Mouse (Mus musculus) E14TG2a.4 (cell line): ENCODE measurements around the gene Cenpf.

Experiments used
- H3K27me3 ChIP-seq: 2 replicates; pipeline ENCODE4 v1.6.1; 2014; ENCODE audit warnings: low read length, control low read depth; ENCODE audit not compliant: insufficient read depth
- H3K36me3 ChIP-seq: 2 replicates; pipeline ENCODE4 v1.6.1; 2014; ENCODE audit warnings: low read length, control low read depth; ENCODE audit not compliant: insufficient read depth
- H3K4me1 ChIP-seq: replicated peaks from 2 replicates; pipeline ENCODE4 v1.6.1; 2014; ENCODE audit warnings: low read depth, low read length, control low read depth
- H3K4me3 ChIP-seq: replicated peaks from 2 replicates; pipeline ENCODE4 v1.5.1; 2014; ENCODE audit warnings: mild to moderate bottlenecking, low read length
- H3K9me3 ChIP-seq: 2 replicates; pipeline ENCODE4 v1.6.1; 2014; ENCODE audit warnings: low read length, control low read depth
- CTCF ChIP-seq: conservative IDR thresholded peaks from 2 replicates; pipeline ENCODE4 v1.5.1; 2014; ENCODE audit warnings: low read length
- NANOG ChIP-seq: IDR thresholded peaks from 2 replicates; pipeline ENCODE4 v1.6.1; 2014; ENCODE audit warnings: borderline replicate concordance, low read length, mixed read lengths
- POU5F1 ChIP-seq: IDR thresholded peaks from 2 replicates; pipeline ENCODE4 v1.6.1; 2014; ENCODE audit warnings: low read length, borderline replicate concordance

Cenpf gene

DNA sequence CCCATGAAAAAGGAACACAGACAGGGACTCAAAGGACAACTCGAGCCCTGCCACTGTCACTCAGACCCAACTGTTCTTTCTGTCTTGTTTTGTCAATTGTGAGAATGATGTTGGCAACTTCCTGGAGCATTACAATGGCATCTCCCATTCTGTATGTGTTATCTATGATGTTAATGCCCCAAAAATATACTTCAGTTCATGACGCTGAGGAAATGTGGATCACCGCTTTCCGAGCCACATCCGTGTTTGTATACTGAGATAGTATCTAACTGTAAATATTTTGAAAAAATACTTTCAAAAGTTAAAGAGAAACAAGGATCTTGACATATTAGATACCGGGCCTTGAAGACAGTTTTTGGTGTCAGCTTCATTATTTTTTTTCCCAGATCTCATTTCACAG lies 1.9 kb downstream of the Cenpf start:
- peaks cover 21% of the 10 kb centered on the region for H3K4me1 ChIP-seq
- H3K27me3 ChIP-seq = no peaks in the 10 kb centered on the region
- H3K4me3 ChIP-seq = no peak overlapping the region
- peaks cover 57% of the 10 kb centered on the region for H3K36me3 ChIP-seq
- TF ChIP-seq POU5F1 (no peak), NANOG (no peak), CTCF (no peak)
- peaks cover 10% of the 10 kb centered on the region for H3K9me3 ChIP-seq

DNA sequence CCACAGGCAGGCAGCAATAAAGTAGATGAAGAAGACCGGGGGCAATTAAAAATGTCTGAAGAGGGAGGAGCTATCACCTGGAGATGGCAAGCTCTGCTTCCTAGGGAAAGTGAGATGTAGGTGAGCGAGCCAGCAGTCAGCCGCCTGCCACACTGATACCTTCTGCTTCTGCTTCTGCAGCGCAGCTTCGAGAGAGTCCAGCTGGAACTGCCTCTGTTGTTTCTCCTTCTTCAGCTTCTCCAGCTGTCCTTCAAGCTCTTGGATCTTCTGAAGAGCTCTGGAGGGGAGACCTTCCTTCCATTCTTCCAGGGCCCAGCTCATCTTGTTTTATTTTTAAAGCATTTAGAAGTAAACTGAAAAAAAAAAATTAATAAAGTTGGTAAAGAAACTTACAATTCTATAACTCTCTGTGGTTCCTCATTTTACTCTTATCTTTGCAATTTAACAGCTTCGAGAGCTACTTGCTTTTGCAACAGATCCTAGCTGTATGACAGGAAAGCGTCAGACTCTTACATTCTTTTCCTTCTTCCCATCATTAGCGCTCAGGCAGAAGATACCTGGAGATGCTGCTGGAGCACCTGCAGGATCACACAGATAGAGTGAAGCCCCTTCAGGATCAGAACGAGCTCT lies 3.0 kb downstream of the Cenpf start:
- Histone ChIP-seq H3K27me3 (no peaks in the 10 kb centered on the region), H3K4me1 (peaks cover 21% of the 10 kb centered on the region), H3K4me3 (no peak overlapping the region), H3K36me3 (peaks cover 68% of the 10 kb centered on the region), H3K9me3 (peaks cover 10% of the 10 kb centered on the region)
- TF ChIP-seq POU5F1 = no peak
- no peak for TF ChIP-seq CTCF
- TF ChIP-seq NANOG = no peak

DNA sequence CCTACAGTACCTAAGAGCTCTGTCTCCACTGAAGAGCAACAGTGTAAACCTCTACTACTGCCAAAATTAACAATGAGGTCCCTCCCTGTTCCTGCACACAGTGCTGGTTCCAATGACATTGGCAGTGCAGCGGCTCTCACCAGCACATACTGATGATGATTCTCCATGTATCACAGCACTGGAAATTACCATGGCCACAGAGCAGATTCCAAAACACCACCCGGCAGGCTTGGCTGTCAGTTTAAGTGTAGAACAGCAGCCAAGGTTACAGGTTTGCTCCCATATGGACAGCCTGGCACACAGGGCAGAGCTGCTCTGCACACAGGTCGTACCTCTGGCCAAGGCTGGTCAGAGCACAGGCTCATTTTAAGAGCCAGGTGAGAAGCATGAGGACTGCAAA lies 8.3 kb downstream of the Cenpf start:
- no peak overlapping the region for H3K4me3 ChIP-seq
- H3K27me3 ChIP-seq = no peaks in the 10 kb centered on the region
- H3K4me1 ChIP-seq = peaks cover 4% of the 10 kb centered on the region; the same call in 1 of the 2 replicates
- no peaks in the 10 kb centered on the region for H3K9me3 ChIP-seq
- H3K36me3 ChIP-seq = peaks cover 97% of the 10 kb centered on the region
- TF ChIP-seq CTCF (no peak), POU5F1 (no peak), NANOG (no peak)

DNA sequence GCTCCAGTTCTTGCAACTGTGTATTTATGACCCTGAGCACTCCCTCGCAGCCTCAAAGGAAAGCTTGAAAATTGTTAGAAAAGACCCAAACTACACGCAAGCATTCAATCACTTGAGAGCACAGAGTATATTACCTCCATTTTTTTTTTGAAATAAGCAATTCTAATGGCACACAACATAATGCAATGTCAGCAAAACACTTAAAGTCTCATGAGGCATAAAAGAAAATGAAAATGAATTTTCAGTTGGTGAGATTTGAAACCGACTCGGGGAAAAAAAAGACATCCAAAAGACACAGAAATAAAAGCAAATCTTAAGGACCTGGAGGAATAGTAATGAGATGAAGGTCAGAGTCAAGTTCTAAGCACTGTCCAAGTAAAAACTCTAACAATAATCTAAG lies 11.9 kb downstream of the Cenpf start:
- H3K4me1 ChIP-seq = peaks cover 4% of the 10 kb centered on the region; the same call in 1 of the 2 replicates
- no peaks in the 10 kb centered on the region for H3K9me3 ChIP-seq
- no peaks in the 10 kb centered on the region for H3K27me3 ChIP-seq
- H3K36me3 ChIP-seq = peaks cover 97% of the 10 kb centered on the region
- H3K4me3 ChIP-seq = no peak overlapping the region
- TF ChIP-seq POU5F1 (no peak), CTCF (no peak), NANOG (no peak)

DNA sequence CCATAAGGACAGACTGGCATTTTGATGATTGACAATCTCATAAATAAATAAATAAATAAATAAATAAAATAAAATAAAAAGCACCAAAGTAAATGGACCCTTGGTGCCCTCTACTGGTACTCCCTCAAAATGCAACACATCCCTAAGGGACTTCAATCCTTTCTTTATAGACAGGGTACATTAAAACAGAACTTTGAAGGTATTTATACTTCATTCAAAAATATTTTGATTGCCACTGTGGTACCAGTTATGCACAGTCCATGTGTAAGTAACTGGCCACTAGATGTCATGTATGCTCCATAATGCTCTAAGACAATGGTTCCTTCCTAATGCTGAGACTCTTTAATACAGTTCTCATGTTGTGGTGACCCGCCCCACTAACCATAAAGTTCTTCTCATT lies 12.5 kb downstream of the Cenpf start:
- peaks cover 97% of the 10 kb centered on the region for H3K36me3 ChIP-seq
- H3K4me1 ChIP-seq = peaks cover 4% of the 10 kb centered on the region; the same call in 1 of the 2 replicates
- no peaks in the 10 kb centered on the region for H3K27me3 ChIP-seq
- TF ChIP-seq NANOG (no peak), POU5F1 (no peak), CTCF (peak; percentile 61)
- H3K4me3 ChIP-seq = no peak overlapping the region
- H3K9me3 ChIP-seq = no peaks in the 10 kb centered on the region

DNA sequence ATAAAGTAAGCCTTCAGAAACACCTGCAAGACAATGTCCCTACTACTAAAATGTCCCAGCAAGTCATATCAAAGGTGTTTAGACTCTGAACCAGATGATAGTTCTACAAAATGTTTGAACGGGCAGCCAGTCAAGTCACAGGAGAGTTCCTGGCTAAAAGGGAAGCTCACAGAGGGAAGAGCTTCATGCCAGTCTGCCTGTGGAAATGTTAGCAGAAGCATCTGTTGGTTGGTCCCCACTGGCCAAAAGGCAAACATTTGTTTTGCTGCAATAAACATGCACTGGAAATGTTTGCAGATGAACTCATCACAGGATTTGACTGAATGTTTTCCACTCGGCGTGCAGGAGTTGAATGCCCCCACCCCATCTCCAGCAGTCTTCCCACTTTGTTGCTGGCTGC lies 21.9 kb downstream of the Cenpf start:
- no peak for TF ChIP-seq CTCF
- no peak for TF ChIP-seq NANOG
- TF ChIP-seq POU5F1 = no peak

DNA sequence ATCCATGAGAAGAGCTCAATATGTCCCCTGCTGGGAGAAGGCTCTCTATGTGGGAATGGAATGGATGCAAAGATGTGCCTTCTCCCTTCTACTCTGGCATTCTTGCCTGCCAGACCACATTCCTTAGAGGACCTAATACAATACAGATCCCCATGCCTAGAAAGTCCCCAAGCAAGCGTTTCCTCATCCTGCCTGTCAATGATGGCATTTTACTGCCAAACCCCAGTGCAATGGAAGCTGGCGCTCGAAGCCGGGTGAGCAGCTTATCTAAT lies 23.1 kb downstream of the Cenpf start:
- H3K27me3 ChIP-seq = no peaks in the 10 kb centered on the region
- peaks cover 91% of the 10 kb centered on the region for H3K36me3 ChIP-seq
- no peak for TF ChIP-seq CTCF
- TF ChIP-seq NANOG = no peak
- TF ChIP-seq POU5F1 = no peak
- H3K9me3 ChIP-seq = no peaks in the 10 kb centered on the region
- H3K4me1 ChIP-seq = peaks cover 22% of the 10 kb centered on the region
- H3K4me3 ChIP-seq = no peak overlapping the region

More for the DNA sequence above, 21.9 kb downstream of the Cenpf start:
- Histone ChIP-seq H3K4me1 (peaks cover 22% of the 10 kb centered on the region), H3K36me3 (peaks cover 95% of the 10 kb centered on the region), H3K27me3 (no peaks in the 10 kb centered on the region), H3K4me3 (no peak overlapping the region), H3K9me3 (no peaks in the 10 kb centered on the region)

DNA sequence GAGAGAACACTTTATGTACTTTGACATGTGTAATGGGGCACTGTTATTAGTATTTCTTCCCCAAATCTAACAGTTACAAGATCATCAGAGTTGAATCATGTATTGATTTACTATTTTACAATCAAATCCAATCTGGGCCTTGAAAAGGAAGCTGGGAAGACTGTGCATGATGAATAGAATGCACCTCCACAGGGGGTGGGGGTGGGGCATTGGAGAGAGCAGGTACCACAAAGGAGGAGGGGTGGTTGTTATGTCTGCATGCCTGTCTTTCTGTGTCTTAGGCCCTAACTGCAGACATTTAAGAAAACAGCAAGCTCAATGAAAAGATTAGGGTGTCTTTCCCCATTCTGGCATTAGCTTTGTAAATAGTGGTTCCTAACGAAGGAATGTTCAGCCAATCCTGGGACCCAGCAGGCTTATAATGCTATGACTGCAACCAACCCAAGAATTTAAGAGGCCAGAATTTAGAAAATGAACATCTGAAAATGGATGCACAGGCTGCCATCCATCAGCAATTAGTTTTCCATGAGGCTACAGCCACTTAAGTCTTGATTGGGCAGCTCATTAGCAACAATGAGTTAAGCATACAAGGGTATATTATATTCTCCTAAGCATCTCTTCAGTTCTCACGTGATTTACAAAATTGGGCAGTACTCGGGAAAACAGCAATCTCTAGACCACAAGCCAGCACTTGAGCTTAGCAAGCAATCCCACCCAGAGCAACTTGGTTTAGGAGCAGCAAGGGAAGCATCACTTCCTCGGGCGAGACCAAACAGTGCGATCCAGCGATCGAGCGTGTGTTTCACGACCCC lies 23.6 kb downstream of the Cenpf start:
- no peaks in the 10 kb centered on the region for H3K27me3 ChIP-seq
- no peak overlapping the region for H3K4me3 ChIP-seq
- peaks cover 22% of the 10 kb centered on the region for H3K4me1 ChIP-seq
- H3K36me3 ChIP-seq = peaks cover 91% of the 10 kb centered on the region
- TF ChIP-seq POU5F1 (no peak), CTCF (no peak), NANOG (no peak)
- no peaks in the 10 kb centered on the region for H3K9me3 ChIP-seq

DNA sequence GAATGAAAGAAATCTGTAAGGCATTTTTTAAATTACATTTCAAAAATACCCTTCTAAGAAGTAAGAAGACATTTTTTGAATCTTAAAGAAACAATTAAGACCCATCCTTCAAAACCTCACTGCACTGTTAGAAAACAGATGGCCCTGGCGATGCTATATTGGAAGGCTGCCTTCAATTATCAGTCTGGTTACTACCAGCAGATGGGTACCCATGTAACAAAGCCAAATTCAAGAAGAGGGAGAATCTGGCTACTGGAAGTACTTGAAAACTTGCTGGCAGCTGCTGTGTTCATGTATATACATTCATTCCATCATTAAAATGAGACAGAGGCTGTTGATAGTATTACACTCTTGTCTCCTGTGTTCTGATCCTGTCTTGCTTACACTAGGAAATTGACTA lies 24.4 kb downstream of the Cenpf start:
- no peak overlapping the region for H3K4me3 ChIP-seq
- H3K4me1 ChIP-seq = peaks cover 22% of the 10 kb centered on the region
- H3K27me3 ChIP-seq = no peaks in the 10 kb centered on the region
- no peaks in the 10 kb centered on the region for H3K9me3 ChIP-seq
- no peak for TF ChIP-seq CTCF
- TF ChIP-seq NANOG = no peak
- TF ChIP-seq POU5F1 = no peak
- H3K36me3 ChIP-seq = peaks cover 91% of the 10 kb centered on the region
